Mouse (Mus musculus): ENCODE data around the gene Cenpp. TPM values are rescaled to one million over a fixed set of nuclear protein-coding genes. Genes with fewer than 3 reads are reported as not detected.

Gene Cenpp
- 5.7 and 6.2 TPM in 2 replicates for polyA plus RNA-seq (2015; fragmentation: Nextera tagmentation; extraction: Ambion mirVana)

- WGBS: under 1% methylated on average over 68 of the region's 68 CpGs
Observed at GRCm38 (mm10) chr13:49652481-49653179, at the start of gene Cenpp, which contains the start of gene Nol8. Cenpp (minus strand) TSS chr13:49652785. Nol8 (plus strand) TSS chr13:49653078.

DNA sequence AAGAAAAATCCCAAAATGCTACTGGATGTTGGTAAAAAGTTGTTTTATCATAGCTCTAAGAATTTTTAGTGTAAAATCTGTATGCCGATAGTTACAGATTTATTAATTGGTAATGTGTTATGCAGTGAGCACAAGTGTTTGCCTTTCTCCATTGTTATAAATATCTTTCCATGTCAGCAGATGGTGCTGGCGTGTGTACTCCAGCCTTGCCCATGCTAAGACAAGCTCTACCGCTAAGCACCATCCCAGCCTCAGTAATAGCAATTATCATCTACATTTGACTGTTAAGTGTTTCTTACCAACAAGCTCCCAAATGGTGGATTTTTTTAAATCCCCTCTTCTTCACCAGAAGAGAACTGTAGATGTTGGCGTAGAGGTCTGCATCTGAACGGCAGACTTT is 38.5 kb upstream of the Cenpp start:
- no peak overlapping the region for H3K4me2 ChIP-seq
- H3K4me3 ChIP-seq: no peak overlapping the region
- H3K9me3 ChIP-seq: no peaks in the 10 kb centered on the region
- H3K27ac ChIP-seq: no peak overlapping the region
- no peaks in the 10 kb centered on the region for H3K27me3 ChIP-seq (replicated peaks)
- ATAC-seq (replicated peaks): no peak
- H3K9ac ChIP-seq: no peak overlapping the region
- WGBS: 94% methylated on average over 5 of the region's 5 CpGs
- H3K36me3 ChIP-seq (replicated peaks): peaks cover 41% of the 10 kb centered on the region
- no peaks in the 10 kb centered on the region for H3K4me1 ChIP-seq

More at GRCm38 (mm10) chr13:49652481-49653179, at the start of gene Cenpp, which contains the start of gene Nol8:
- peak within 1 kb of the TSS; percentile 49; the same call in 1 of the 2 replicates for H3K27ac ChIP-seq
- peak within 1 kb of the TSS; percentile 96 for H3K4me2 ChIP-seq
- H3K9ac ChIP-seq: peak within 1 kb of the TSS; percentile 52
- H3K4me1 ChIP-seq: peaks cover 15% of the 10 kb centered on the region
- H3K4me3 ChIP-seq: peak within 1 kb of the TSS; percentile 80
- H3K36me3 ChIP-seq (replicated peaks): no peaks in the 10 kb centered on the region
- peak; percentile 100 for ATAC-seq (replicated peaks)
- H3K27me3 ChIP-seq (replicated peaks): no peaks in the 10 kb centered on the region
- no peaks in the 10 kb centered on the region for H3K9me3 ChIP-seq

DNA sequence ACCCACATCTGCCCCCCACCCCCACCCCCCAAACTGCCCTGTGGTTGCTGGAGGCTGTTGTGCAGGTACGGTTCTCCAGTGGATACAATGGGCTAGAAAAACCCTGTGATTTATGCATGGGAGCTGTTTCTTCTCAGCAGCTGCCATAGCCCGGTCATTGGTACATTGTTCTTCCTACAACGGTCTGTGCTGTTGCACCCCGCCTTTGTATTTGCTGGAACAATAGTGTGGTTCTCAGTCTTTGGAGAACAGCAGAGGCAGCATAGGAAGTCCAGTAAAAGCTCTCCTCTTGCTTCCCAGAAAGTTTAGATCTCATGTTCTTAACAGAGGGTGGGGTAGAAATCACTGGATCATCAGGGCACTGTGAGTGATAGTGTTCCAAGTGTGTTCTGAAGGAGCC is 31.7 kb upstream of the Cenpp start:
- Histone ChIP-seq H3K4me1 (peaks cover 24% of the 10 kb centered on the region), H3K9ac (no peak overlapping the region), H3K27ac (no peak overlapping the region), H3K4me3 (no peak overlapping the region), H3K36me3 (replicated peaks) (peaks cover 9% of the 10 kb centered on the region), H3K9me3 (no peaks in the 10 kb centered on the region), H3K4me2 (no peak overlapping the region), H3K27me3 (replicated peaks) (no peaks in the 10 kb centered on the region)
- ATAC-seq (replicated peaks): no peak
- 58% methylated on average over 4 of the region's 4 CpGs for WGBS

DNA sequence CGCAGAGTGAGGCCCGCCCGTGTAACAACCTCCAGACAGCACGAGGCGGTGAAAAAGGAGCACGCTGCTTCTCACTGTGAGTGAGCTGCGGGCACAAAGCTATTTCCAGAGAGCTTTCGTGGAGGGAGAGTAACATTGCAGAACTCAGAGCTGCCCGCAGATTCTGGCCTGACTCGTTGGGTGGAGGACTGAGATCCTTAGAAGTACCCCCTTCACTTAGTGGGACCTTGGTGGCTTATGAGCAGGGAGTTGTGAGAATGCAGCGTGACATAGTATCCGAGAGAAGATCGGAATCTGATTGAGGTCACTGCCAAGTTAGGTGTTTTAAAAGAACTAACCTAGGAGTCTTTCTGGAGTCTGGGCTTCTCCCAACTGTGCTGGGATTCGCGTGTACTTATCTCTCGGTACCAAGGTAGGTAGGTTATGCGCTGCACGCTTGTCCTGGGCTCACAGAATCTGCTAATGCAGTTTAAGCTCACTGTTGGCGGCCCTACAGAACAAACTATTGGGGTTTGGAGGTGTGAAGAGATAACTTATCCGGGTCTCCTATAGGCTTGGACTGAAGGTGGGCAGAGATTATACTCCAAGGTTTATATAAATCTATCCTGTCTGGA is 29.8 kb upstream of the Cenpp start:
- Histone ChIP-seq H3K9ac (peak overlapping the region; percentile 86), H3K36me3 (replicated peaks) (peaks cover 2% of the 10 kb centered on the region; the same call in 1 of the 2 replicates), H3K9me3 (no peaks in the 10 kb centered on the region), H3K4me3 (peak overlapping the region; percentile 93), H3K27me3 (replicated peaks) (no peaks in the 10 kb centered on the region), H3K4me2 (peak overlapping the region; percentile 92), H3K4me1 (peaks cover 24% of the 10 kb centered on the region), H3K27ac (peak overlapping the region; percentile 77)
- WGBS: under 1% methylated on average over 20 of the region's 20 CpGs
- ATAC-seq (replicated peaks): peak; percentile 75

DNA sequence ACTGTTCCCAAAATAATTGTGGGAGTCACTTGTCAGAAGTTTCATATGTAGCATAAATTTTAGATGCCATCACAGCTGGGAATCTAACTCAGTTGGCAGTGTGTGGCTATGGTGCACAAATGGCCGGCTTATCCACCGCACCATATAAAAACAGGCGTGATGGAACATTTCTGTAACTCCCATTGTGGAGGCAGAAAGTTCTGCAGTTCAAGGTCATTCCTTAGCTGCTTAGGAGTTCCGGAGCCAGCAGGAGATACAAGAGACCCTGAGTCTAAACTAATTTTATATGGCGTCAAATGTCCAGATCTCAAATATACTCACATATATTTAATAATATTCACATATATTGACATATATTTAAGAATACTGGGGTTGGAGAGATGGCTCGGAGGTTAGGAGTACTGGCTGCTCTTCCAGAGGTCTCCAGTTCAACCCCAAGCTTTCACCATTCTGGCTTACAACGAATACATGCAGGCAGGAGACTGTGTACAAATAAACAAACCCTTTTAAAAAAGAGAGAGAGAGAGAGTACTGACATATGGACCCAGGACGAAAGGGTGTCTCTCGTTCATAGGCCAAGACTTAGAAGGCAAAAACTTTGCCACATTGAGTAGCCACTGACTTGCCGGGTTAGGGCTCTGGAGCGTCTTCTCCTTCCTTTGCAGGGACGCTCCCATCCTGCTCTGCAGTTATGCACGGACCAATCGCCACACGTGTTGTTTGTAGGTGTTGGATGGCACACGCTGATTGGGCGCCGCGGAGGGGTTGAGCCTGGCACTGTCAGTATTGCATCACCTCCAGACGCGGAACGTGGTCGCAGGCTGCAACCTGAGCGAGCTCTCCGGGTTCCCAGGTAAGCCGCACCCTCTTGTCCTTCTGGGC is 29.0 kb upstream of the Cenpp start, which contains the start of gene Iars:
Gene Iars (plus strand): TSS at position 750 of the 882 bp plus-strand sequence.
- Histone ChIP-seq H3K4me3 (peak within 1 kb of the TSS; percentile 93), H3K27me3 (replicated peaks) (no peaks in the 10 kb centered on the region), H3K4me2 (peak within 1 kb of the TSS; percentile 92), H3K36me3 (replicated peaks) (peaks cover 6% of the 10 kb centered on the region; the same call in 1 of the 2 replicates), H3K9ac (peak within 1 kb of the TSS; percentile 86), H3K4me1 (peaks cover 24% of the 10 kb centered on the region), H3K9me3 (no peaks in the 10 kb centered on the region), H3K27ac (peak within 1 kb of the TSS; percentile 77)
- 6% methylated on average over 26 of the region's 26 CpGs for WGBS
- peak; percentile 100 for ATAC-seq (replicated peaks)

GRCm38 (mm10) chr13:49677793-49678192 is 25.2 kb upstream of the Cenpp start:
- WGBS: 92% methylated on average over 2 of the region's 2 CpGs
- Histone ChIP-seq H3K4me3 (no peak overlapping the region), H3K36me3 (replicated peaks) (peaks cover 23% of the 10 kb centered on the region), H3K4me2 (no peak overlapping the region), H3K27ac (no peak overlapping the region), H3K27me3 (replicated peaks) (no peaks in the 10 kb centered on the region), H3K9ac (no peak overlapping the region), H3K4me1 (peaks cover 9% of the 10 kb centered on the region), H3K9me3 (no peaks in the 10 kb centered on the region)
- ATAC-seq (replicated peaks): no peak

DNA sequence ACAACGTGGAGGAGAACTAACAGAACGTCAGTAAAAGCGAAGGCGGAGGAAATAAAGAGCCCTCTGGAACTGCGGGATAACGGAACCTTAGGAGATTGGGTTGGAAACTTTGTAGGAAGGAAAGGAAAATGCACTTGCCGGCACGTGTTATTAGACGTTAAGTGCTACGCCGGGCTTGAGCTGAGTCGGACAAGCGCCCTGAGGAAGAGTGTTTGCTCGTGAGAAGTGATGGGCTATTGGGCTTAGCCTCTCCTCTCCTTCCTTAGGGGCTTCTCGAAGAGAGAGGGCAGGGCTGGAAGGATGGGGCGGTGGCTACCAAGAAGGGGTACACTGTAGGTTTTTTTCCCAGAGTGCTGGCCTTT is 576 bp upstream of the Cenpp start:
- no peaks in the 10 kb centered on the region for H3K27me3 ChIP-seq (replicated peaks)
- peak overlapping the region; percentile 80 for H3K4me3 ChIP-seq
- peak overlapping the region; percentile 52 for H3K9ac ChIP-seq
- no peaks in the 10 kb centered on the region for H3K36me3 ChIP-seq (replicated peaks)
- peaks cover 15% of the 10 kb centered on the region for H3K4me1 ChIP-seq
- no peaks in the 10 kb centered on the region for H3K9me3 ChIP-seq
- H3K4me2 ChIP-seq: peak overlapping the region; percentile 96
- 1% methylated on average over 16 of the region's 16 CpGs for WGBS
- ATAC-seq (replicated peaks): peak; percentile 92
- peak overlapping the region; percentile 49; the same call in 1 of the 2 replicates for H3K27ac ChIP-seq

DNA sequence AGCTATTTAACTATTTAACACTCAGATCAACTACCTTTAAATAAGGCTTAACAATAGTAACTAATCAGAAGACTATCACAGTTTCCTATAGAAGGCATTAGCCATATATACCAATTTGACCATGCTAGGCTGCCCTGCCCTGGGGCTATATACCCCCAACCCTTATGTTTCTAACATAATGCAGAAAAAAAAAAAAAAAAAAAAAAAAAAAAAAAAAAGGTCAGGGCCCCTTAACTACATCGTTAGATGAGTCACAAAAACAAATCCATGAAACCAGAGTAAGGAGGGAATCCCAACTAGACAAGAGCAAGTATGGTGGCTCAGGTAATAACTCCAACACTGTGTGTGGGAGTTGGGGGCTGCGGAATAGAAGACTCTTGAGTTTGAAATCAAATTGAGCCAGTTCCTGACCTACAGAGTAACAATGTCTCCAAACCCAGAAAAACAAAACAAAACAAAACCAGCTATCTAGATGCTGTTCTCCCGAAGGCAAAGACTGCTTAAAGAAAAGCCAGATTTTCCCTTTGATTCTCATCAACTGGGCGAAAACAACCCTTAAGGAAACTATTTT is 719 bp downstream of the Cenpp start:
- H3K27ac ChIP-seq: no peak overlapping the region
- H3K4me2 ChIP-seq: peak overlapping the region; percentile 96
- ATAC-seq (replicated peaks): no peak
- no peaks in the 10 kb centered on the region for H3K9me3 ChIP-seq
- no peaks in the 10 kb centered on the region for H3K27me3 ChIP-seq (replicated peaks)
- H3K9ac ChIP-seq: peak overlapping the region; percentile 40; the same call in 1 of the 2 replicates
- H3K4me3 ChIP-seq: peak overlapping the region; percentile 80
- no peaks in the 10 kb centered on the region for H3K36me3 ChIP-seq (replicated peaks)
- WGBS: under 1% methylated on average over 4 of the region's 4 CpGs
- H3K4me1 ChIP-seq: peaks cover 15% of the 10 kb centered on the region

DNA sequence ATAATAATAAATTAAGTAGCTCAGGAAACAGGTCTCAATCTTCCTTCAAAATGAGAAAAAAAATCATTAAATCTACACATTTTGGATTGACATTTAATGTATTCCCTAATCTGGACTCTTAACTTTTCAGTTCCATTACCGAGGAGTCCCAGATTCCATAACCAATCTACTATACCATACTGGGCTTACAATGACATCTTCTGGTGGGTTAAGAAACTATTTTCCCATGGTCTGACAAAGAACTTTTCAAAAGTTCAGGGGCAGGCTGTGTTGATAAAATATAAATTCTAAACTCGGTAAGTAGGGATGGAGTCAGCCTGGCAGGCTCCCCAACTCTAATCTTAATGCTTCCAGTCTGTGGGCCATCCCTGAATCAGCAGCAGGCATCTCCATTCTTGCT is 1.4 kb downstream of the Cenpp start:
- no peaks in the 10 kb centered on the region for H3K36me3 ChIP-seq (replicated peaks)
- ATAC-seq (replicated peaks): no peak
- no peak overlapping the region for H3K4me3 ChIP-seq
- no peak overlapping the region for H3K9ac ChIP-seq
- no peak overlapping the region for H3K27ac ChIP-seq
- no peaks in the 10 kb centered on the region for H3K9me3 ChIP-seq
- no peaks in the 10 kb centered on the region for H3K27me3 ChIP-seq (replicated peaks)
- H3K4me1 ChIP-seq: peaks cover 15% of the 10 kb centered on the region
- H3K4me2 ChIP-seq: no peak overlapping the region
- 43% methylated on average over 2 of the region's 2 CpGs for WGBS

DNA sequence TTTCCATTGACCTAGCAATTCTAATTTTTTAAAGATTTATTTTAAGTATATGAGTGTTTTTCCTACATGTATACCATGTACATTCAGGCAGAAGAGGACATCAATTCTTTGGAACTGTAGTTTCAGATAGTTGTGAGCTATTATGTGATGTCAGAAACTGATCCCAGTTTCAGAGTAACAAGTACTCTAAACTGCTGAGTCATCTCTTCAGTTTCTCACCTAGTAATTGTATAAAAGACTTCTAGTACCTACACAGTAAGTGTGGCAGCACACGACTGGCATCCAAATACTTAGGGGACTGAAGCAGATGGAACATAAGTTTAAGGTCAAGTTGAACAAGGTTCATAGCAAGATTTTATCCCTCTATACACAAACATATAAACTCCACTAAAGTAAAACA is 6.6 kb downstream of the Cenpp start:
- H3K27me3 ChIP-seq (replicated peaks): no peaks in the 10 kb centered on the region
- H3K27ac ChIP-seq: no peak overlapping the region
- no peak overlapping the region for H3K9ac ChIP-seq
- no peaks in the 10 kb centered on the region for H3K4me1 ChIP-seq
- H3K4me2 ChIP-seq: no peak overlapping the region
- no peaks in the 10 kb centered on the region for H3K36me3 ChIP-seq (replicated peaks)
- H3K9me3 ChIP-seq: no peaks in the 10 kb centered on the region
- WGBS: 92% methylated on average over 1 of the region's 1 CpGs
- ATAC-seq (replicated peaks): no peak
- H3K4me3 ChIP-seq: no peak overlapping the region

DNA sequence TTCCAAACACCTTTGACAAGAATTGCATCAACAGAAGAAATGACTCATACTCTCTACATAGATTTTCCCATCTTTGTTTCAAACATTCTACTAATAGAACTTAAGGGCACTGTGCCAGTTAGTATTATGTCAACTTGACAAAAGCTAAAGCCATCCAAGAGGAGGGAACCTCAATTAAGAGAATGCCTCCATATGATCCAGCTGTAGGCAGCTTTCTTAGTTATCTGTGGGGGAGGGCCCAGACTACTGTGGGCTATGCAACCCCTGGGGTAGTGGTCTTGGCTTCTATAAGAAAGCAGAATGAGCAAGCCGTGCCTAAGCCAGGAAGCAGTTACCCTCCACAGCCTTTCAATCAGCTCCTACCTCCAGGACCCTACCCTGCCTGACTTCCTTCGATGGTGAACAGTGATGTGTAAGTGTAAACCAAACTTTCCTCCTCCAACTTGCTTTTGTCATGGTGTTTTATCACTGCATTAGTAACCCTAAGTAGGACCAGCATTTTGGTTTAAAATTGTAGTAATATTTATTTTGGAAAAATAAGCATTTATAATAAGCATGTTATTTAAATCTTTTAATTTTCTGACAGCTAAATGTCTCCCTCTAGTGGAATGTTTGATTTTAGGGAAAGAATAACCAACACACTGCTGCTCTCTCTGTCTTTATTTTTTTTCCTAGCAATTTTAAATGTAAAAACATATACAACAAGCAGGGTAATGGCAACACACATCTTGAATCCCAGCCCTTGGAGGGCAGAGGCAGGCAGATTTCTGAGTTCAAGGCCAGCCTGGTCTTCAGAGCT is 7.7 kb downstream of the Cenpp start:
- H3K27me3 ChIP-seq (replicated peaks): no peaks in the 10 kb centered on the region
- H3K4me2 ChIP-seq: no peak overlapping the region

More for the DNA sequence above, 7.7 kb downstream of the Cenpp start:
- Histone ChIP-seq H3K27ac (no peak overlapping the region), H3K4me3 (no peak overlapping the region), H3K9ac (no peak overlapping the region), H3K4me1 (no peaks in the 10 kb centered on the region), H3K9me3 (no peaks in the 10 kb centered on the region), H3K36me3 (replicated peaks) (no peaks in the 10 kb centered on the region)
- no peak for ATAC-seq (replicated peaks)
- WGBS: 76% methylated on average over 2 of the region's 2 CpGs

All from midbrain, embryonic 15.5 days (tissue).